8 mouse cellular contexts compared by ENCODE assay signal in the genomic region with DNA sequence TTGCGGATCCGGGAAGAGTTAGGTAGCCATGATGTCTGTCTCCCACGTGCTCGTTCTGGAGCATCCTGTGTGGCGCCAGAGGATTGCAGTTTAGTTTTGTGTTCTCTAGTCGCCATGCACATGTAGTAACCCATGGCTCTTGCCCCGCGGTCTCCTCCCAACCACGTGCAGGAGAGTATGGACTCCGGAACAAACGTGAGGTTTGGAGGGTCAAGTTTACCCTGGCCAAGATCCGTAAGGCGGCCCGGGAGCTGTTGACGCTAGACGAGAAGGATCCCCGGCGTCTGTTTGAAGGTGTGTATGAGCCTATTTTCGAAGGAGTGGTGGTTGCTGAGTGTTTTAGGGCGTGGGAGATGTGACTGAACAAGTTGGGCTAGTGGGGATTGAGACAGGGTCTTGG. TPM values are rescaled to one million over a fixed set of nuclear protein-coding genes. Genes with fewer than 3 reads are reported as not detected.
DNase-seq lines count a peak whose midpoint lies in the region; ATAC-seq and TF ChIP-seq lines count a peak whose summit lies in the region.

No protein-coding gene starts in this region.

- H3K4me3 ChIP-seq in neural tube, embryonic 11.5 days (ENCODE audit: low read depth, low read length), result peak overlapping the region; percentile 92
- peak overlapping the region; percentile 91 for H3K4me3 ChIP-seq in erythroblast, embryonic 14.5 days (replicated peaks)
- peak overlapping the region; percentile 65 for H3K4me3 ChIP-seq in limb, embryonic 15.5 days
- peak overlapping the region; percentile 58 for H3K4me3 ChIP-seq in olfactory bulb, adult 2 months (ENCODE audit: insufficient read depth, low read depth, low read length)

- H3K36me3 ChIP-seq in neural tube, embryonic 11.5 days (ENCODE audit: control insufficient read depth, insufficient read depth, low read length), result peaks cover 5% of the 10 kb centered on the region
- peaks cover 37% of the 10 kb centered on the region for H3K36me3 ChIP-seq in erythroblast, embryonic 14.5 days (ENCODE audit: control insufficient read depth)
- H3K36me3 ChIP-seq in limb, embryonic 15.5 days, result peaks cover 34% of the 10 kb centered on the region

- no peak for TF ChIP-seq CTCF in olfactory bulb, adult 2 months (IDR thresholded peaks at IDR 0.05; ENCODE audit: insufficient read depth, low read depth, low read length)

- H3K9me3 ChIP-seq in neural tube, embryonic 11.5 days (ENCODE audit: control insufficient read depth, low read length), result no peaks in the 10 kb centered on the region
- H3K9me3 ChIP-seq in erythroblast, embryonic 14.5 days (ENCODE audit: control insufficient read depth, low read length), result no peaks in the 10 kb centered on the region
- H3K9me3 ChIP-seq in limb, embryonic 15.5 days, result no peaks in the 10 kb centered on the region

- no peak for DNase-seq in neural tube, embryonic 11.5 days (ENCODE audit: low spot score)
- no peak for DNase-seq in neural tube, embryonic 10.5 days (ENCODE audit: extremely low spot score, low spot score)
- no peak for DNase-seq in left cerebral cortex, postnatal 25 days (ENCODE audit: low spot score in 2 of 2)
- no peak for DNase-seq in adrenal gland, adult 2 months
- no peak for DNase-seq in cerebellum, adult 18-20 months

- peaks cover 5% of the 10 kb centered on the region for H3K4me1 ChIP-seq in neural tube, embryonic 11.5 days (ENCODE audit: control insufficient read depth, insufficient read depth, low read length)
- H3K4me1 ChIP-seq in erythroblast, embryonic 14.5 days (ENCODE audit: control insufficient read depth), result peaks cover 29% of the 10 kb centered on the region
- peaks cover 13% of the 10 kb centered on the region for H3K4me1 ChIP-seq in limb, embryonic 15.5 days
- peaks cover 12% of the 10 kb centered on the region for H3K4me1 ChIP-seq in olfactory bulb, adult 2 months (ENCODE audit: control insufficient read depth, insufficient read depth, low read length)

- peak overlapping the region; percentile 67 for H3K27ac ChIP-seq in neural tube, embryonic 11.5 days (ENCODE audit: low read depth, low read length)
- peak overlapping the region; percentile 93 for H3K27ac ChIP-seq in limb, embryonic 15.5 days
- H3K27ac ChIP-seq in olfactory bulb, adult 2 months (ENCODE audit: insufficient read depth, low read depth, low read length), result no peak overlapping the region

- TF ChIP-seq POLR2A in olfactory bulb, adult 2 months (IDR thresholded peaks at IDR 0.05; ENCODE audit: insufficient read depth, low read depth, low read length), result no peak

- peak overlapping the region; percentile 96 for H3K4me2 ChIP-seq in neural tube, embryonic 11.5 days (ENCODE audit: low read depth)
- peak overlapping the region; percentile 46 for H3K4me2 ChIP-seq in limb, embryonic 15.5 days

- intact Hi-C loops in left cerebral cortex, postnatal 25 days (cut with DNase I), result no loop called here

- peak; percentile 42 for ATAC-seq in neural tube, embryonic 11.5 days (ENCODE audit: insufficient read depth, low FRiP score, low TSS enrichment)
- ATAC-seq in limb, embryonic 15.5 days (ENCODE audit: insufficient number of reproducible peaks, low FRiP score, low TSS enrichment, low read depth), result no peak

- H3K27me3 ChIP-seq in neural tube, embryonic 11.5 days (ENCODE audit: control insufficient read depth, insufficient read depth, low read length), result no peaks in the 10 kb centered on the region
- H3K27me3 ChIP-seq in erythroblast, embryonic 14.5 days (ENCODE audit: control insufficient read depth), result no peaks in the 10 kb centered on the region
- no peaks in the 10 kb centered on the region for H3K27me3 ChIP-seq in limb, embryonic 15.5 days

- H3K9ac ChIP-seq in neural tube, embryonic 11.5 days (ENCODE audit: low read length), result peak overlapping the region; percentile 86
- H3K9ac ChIP-seq in limb, embryonic 15.5 days, result peak overlapping the region; percentile 75

- under 1% methylated on average over 20 of the region's 20 CpGs for WGBS in neural tube, embryonic 11.5 days
- WGBS in limb, embryonic 15.5 days, result under 1% methylated on average over 20 of the region's 20 CpGs
- 1% methylated on average over 20 of the region's 20 CpGs for WGBS in olfactory bulb, adult 2 months

RNA-seq across cellular contexts. Expression of gene Rps9, which starts 0.7 kb away (rescaled TPM):
- polyA plus RNA-seq in neural tube, embryonic 11.5 days (2014; fragmentation: Nextera tagmentation; extraction: Ambion mirVana), result 1,156 and 1,182 TPM in 2 replicates
- 81.2 and 118 TPM in 2 replicates for polyA plus RNA-seq in erythroblast, embryonic 14.5 days (2012)
- polyA plus RNA-seq in limb, embryonic 15.5 days (2015; fragmentation: Nextera tagmentation; extraction: Ambion mirVana), result 1,336 and 1,506 TPM in 2 replicates
- 2,455 TPM in 1 of 2 replicates, not detected in the other for polyA plus RNA-seq in olfactory bulb, adult 2 months (2012; ENCODE audit: insufficient read depth, insufficient read length, low replicate concordance, missing spikeins)
- 100 to 1,000 TPM; 322 to 328 TPM for total RNA-seq in left cerebral cortex, postnatal 25 days (2021)
- 100 to 1,000 TPM; 768 to 988 TPM for total RNA-seq in adrenal gland, adult 2 months (2021)
- polyA plus RNA-seq in adrenal gland, adult 2 months (2012; rRNA removed), result 285 and 318 TPM in 2 replicates

RNA-seq across cellular contexts. Expression of gene Mboat7, which starts 11.2 kb away (rescaled TPM):
- polyA plus RNA-seq in neural tube, embryonic 11.5 days (2014; fragmentation: Nextera tagmentation; extraction: Ambion mirVana), result 30.2 and 33.5 TPM in 2 replicates
- 0.58 and 0.73 TPM in 2 replicates for polyA plus RNA-seq in erythroblast, embryonic 14.5 days (2012)
- polyA plus RNA-seq in limb, embryonic 15.5 days (2015; fragmentation: Nextera tagmentation; extraction: Ambion mirVana), result 59.7 and 63.6 TPM in 2 replicates
- polyA plus RNA-seq in olfactory bulb, adult 2 months (2012; ENCODE audit: insufficient read depth, insufficient read length, low replicate concordance, missing spikeins), result not detected in 2 replicates
- total RNA-seq in left cerebral cortex, postnatal 25 days (2021), result 100 to 1,000 TPM; 212 to 220 TPM
- total RNA-seq in adrenal gland, adult 2 months (2021), result 10 to 100 TPM; 65.4 to 74.4 TPM
- polyA plus RNA-seq in adrenal gland, adult 2 months (2012; rRNA removed), result 102 and 133 TPM in 2 replicates

RNA-seq across cellular contexts. Expression of gene Tsen34, which starts 11.8 kb away (rescaled TPM):
- 236 and 244 TPM in 2 replicates for polyA plus RNA-seq in neural tube, embryonic 11.5 days (2014; fragmentation: Nextera tagmentation; extraction: Ambion mirVana)
- 0.70 and 1.0 TPM in 2 replicates for polyA plus RNA-seq in erythroblast, embryonic 14.5 days (2012)
- 251 and 270 TPM in 2 replicates for polyA plus RNA-seq in limb, embryonic 15.5 days (2015; fragmentation: Nextera tagmentation; extraction: Ambion mirVana)
- not detected in 2 replicates for polyA plus RNA-seq in olfactory bulb, adult 2 months (2012; ENCODE audit: insufficient read depth, insufficient read length, low replicate concordance, missing spikeins)
- 10 to 100 TPM; 71.6 to 73.4 TPM for total RNA-seq in left cerebral cortex, postnatal 25 days (2021)
- total RNA-seq in adrenal gland, adult 2 months (2021), result 100 to 1,000 TPM in 1 of 2 experiments, 10 to 100 TPM in 1; 80.4 to 106 TPM
- polyA plus RNA-seq in adrenal gland, adult 2 months (2012; rRNA removed), result 240 and 250 TPM in 2 replicates

RNA-seq across cellular contexts. Expression of gene Pirb, which starts 15.7 kb away (rescaled TPM):
- polyA plus RNA-seq in neural tube, embryonic 11.5 days (2014; fragmentation: Nextera tagmentation; extraction: Ambion mirVana), result 0.08 and 0.27 TPM in 2 replicates
- 0.03 TPM in 1 of 2 replicates, not detected in the other for polyA plus RNA-seq in erythroblast, embryonic 14.5 days (2012)
- polyA plus RNA-seq in limb, embryonic 15.5 days (2015; fragmentation: Nextera tagmentation; extraction: Ambion mirVana), result 0.96 and 2.4 TPM in 2 replicates
- not detected in 2 replicates for polyA plus RNA-seq in olfactory bulb, adult 2 months (2012; ENCODE audit: insufficient read depth, insufficient read length, low replicate concordance, missing spikeins)
- total RNA-seq in left cerebral cortex, postnatal 25 days (2021), result under 1 TPM; 0.18 to 0.21 TPM
- total RNA-seq in adrenal gland, adult 2 months (2021), result 1 to 10 TPM; 2.4 to 3.2 TPM
- 5.6 and 7.3 TPM in 2 replicates for polyA plus RNA-seq in adrenal gland, adult 2 months (2012; rRNA removed)

RNA-seq across cellular contexts. Expression of gene Tmc4, which starts 27.1 kb away (rescaled TPM):
- 2.7 and 3.3 TPM in 2 replicates for polyA plus RNA-seq in neural tube, embryonic 11.5 days (2014; fragmentation: Nextera tagmentation; extraction: Ambion mirVana)
- polyA plus RNA-seq in erythroblast, embryonic 14.5 days (2012), result 0.05 and 0.12 TPM in 2 replicates
- 5.0 and 7.0 TPM in 2 replicates for polyA plus RNA-seq in limb, embryonic 15.5 days (2015; fragmentation: Nextera tagmentation; extraction: Ambion mirVana)
- polyA plus RNA-seq in olfactory bulb, adult 2 months (2012; ENCODE audit: insufficient read depth, insufficient read length, low replicate concordance, missing spikeins), result not detected in 2 replicates
- total RNA-seq in left cerebral cortex, postnatal 25 days (2021), result 1 to 10 TPM; 6.5 to 7.1 TPM
- 10 to 100 TPM in 1 of 2 experiments, 1 to 10 TPM in 1; 9.3 to 12.5 TPM for total RNA-seq in adrenal gland, adult 2 months (2021)
- 14.9 and 18.2 TPM in 2 replicates for polyA plus RNA-seq in adrenal gland, adult 2 months (2012; rRNA removed)

Comparison
In these comparisons a context has a peak if more than half of its experiments do, and no peak if none do; other contexts are left out.
1. RNA of gene Tsen34, which starts 11.8 kb away (polyA plus RNA-seq): 251 to 270 TPM in limb, embryonic 15.5 days, 240 to 250 TPM in adrenal gland, adult 2 months and 236 to 244 TPM in neural tube, embryonic 11.5 days; 0.70 to 1.0 TPM in erythroblast, embryonic 14.5 days and not detected in olfactory bulb, adult 2 months; every median in the first group is over 100 times any median in the second.
2. Peak in every context shown above with its lines, with median percentiles within 50 percentile points of each other: H3K4me3 ChIP-seq.